ENCODE assay signal across 15 mouse cellular contexts in the genomic region with DNA sequence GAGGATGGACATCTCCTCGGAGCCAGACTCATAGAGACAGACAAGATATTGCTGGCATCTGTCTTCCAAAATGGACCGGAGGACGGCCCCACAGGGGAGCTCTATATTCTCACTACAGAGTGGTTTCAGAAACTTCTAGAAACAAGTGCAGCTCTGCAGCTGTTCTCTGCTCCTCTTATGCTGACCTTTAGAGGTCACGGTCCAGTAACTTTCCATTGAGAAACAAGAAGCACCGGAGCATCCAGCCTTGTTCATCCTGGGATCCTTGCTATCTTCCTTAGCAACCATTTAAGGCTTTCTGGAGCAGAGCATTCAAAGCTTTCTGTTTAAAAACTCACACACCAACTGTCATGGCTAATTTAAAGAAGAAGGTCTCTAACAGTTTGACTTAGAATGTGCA.
"Had no signal": no experiment of that assay in that cellular context is flagged by ENCODE, and none has a peak within 500 bp of the region (broad histone marks: within the 10 kb centered on the region; RNA-seq: fewer than 3 reads in every experiment).

No protein-coding gene starts in this region.

- H3K27me3 ChIP-seq: lung, embryonic 15.5 days; megakaryocyte, embryonic 14.5 days; midbrain, embryonic 13.5 days; midbrain, embryonic 15.5 days; neural tube, embryonic 12.5 days had no signal

- DNase-seq: lung, adult 2 months; lung, postnatal 14 days; lung, postnatal 36 days; right cerebral cortex, postnatal 14 days; thymus, adult 18-20 months; thymus, postnatal 14 days; thymus, postnatal 36 days had no signal

- H3K4me1 ChIP-seq: megakaryocyte, embryonic 14.5 days; midbrain, embryonic 13.5 days; midbrain, embryonic 15.5 days; neural tube, embryonic 12.5 days had no signal

- ATAC-seq: lung, postnatal 0 days; midbrain, embryonic 13.5 days; midbrain, embryonic 15.5 days had no signal

- H3K9ac ChIP-seq: lung, embryonic 15.5 days; midbrain, embryonic 13.5 days; midbrain, embryonic 15.5 days; neural tube, embryonic 12.5 days had no signal

- H3K9me3 ChIP-seq: lung, embryonic 15.5 days; megakaryocyte, embryonic 14.5 days; midbrain, embryonic 13.5 days; midbrain, embryonic 15.5 days; neural tube, embryonic 12.5 days had no signal

- H3K27ac ChIP-seq: lung, embryonic 15.5 days; macrophage; midbrain, embryonic 13.5 days; midbrain, embryonic 15.5 days; neural tube, embryonic 12.5 days had no signal

- H3K4me3 ChIP-seq: lung, embryonic 15.5 days; megakaryocyte, embryonic 14.5 days; midbrain, embryonic 13.5 days; midbrain, embryonic 15.5 days; neural tube, embryonic 12.5 days had no signal

- H3K4me2 ChIP-seq: lung, embryonic 15.5 days; midbrain, embryonic 11.5 days; midbrain, embryonic 13.5 days; midbrain, embryonic 15.5 days; neural tube, embryonic 12.5 days had no signal

- H3K36me3 ChIP-seq: lung, embryonic 15.5 days; midbrain, embryonic 13.5 days; midbrain, embryonic 15.5 days; neural tube, embryonic 12.5 days had no signal
